Mouse (Mus musculus): Measurements from ENCODE around the gene Mms22l.
"Not testable (repeated sequence)": the region's sequence is repeated elsewhere in the genome, so short reads cannot be mapped to it uniquely, and the experiment has no call there.

The Mms22l gene

DNA sequence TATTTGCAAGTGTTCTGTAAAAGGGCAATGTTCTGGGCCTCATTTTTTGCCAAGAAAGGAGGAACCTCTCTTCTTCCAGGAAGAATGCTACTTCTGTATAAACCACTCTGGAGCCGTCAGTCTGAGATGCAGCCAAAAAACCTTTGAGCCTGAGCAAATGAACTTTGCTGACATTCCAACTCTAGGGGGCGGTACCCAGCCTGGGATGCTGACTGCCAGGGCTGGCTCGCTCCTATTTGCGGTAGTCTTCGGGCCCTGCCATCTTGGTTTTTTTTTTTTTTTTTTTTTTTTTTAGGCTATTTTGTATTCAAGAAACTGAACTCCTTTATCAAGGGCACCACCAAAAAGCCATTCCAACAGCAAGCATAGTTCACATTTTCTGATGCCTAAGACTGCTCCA, 124.2 kb downstream of the Mms22l start:
- no peak for DNase-seq (ENCODE audit: low spot score)

- DNase-seq (ENCODE audit: low spot score): no peak
Observed at GRCm38 (mm10) chr4:24621422-24622187, 125.4 kb downstream of the Mms22l start.

GRCm38 (mm10) chr4:24625951-24626584, 129.8 kb downstream of the Mms22l start:
- peak; percentile 46 for DNase-seq (ENCODE audit: low spot score)

- no peak for DNase-seq (ENCODE audit: low spot score)
Observed at GRCm38 (mm10) chr4:24626686-24627085, 130.4 kb downstream of the Mms22l start.

DNA sequence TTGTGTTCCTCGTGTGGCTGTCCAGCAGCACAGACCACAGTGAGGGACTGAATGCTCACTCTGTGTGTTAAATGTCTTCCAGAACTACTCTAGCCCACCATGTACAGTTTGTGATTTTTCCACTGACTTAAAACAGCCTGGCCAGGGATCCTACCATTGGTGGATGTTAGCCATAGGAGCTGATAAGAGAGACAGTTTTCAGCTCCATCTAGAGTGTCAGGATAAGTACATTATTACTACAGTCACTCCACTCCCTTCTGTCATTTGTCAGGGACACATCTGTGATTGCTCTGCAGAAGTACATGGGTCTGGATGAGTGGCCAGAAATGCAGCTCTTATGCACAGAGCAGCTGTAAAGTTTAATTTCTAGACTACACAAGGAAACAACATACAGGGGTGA, 131.6 kb downstream of the Mms22l start:
- no peak for DNase-seq (ENCODE audit: low spot score)

DNA sequence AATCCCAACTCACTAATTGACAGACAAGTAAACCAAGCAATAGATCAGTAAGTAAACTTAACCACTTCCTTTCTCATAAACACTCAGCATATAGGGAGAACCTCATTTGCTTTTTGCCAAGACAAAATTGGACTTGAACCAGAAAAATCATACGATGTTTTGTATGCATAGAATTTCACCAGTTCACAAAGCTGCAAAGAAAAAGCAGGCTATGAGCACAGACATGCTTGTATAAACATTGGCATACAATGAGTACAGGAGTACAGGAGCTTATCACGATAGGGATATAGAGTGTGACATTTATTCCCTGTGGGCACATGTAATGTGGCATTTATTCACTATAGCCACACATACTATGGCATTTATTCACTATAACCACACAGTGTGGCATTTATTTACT, 134.2 kb downstream of the Mms22l start:
- no peak for DNase-seq (ENCODE audit: low spot score)

DNA sequence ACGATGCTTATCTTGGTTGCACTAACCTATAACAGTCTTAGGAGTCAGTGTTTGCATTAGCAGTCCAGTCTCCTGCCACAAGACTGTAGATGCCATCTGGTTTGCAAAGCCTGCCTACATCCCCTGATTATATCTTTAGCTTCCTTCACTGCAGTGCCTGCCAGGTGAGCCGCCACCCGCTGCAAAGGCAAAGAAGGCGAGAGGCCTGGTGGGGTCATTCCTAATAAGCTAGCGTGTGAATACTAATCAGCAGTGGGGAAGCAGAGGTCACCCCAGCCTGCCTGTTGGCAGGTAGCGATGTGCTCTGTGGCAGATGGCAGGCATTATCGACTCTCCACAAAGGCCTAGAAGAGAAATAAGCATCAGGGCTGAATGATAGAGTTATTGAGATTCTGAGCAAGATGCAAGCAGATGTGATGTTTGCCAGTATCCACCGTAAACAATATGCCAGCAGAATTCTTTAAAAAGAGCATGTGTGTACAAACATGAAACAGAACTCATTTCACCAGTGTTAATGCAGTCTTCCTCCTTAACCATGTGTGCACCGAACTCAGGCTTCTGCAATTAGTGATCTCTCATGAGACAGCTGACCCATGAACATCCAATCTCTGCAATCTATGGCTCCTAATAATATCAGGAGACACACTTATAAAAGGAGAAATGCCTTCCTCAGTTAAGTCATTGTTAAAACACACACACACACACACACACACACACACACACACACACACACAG, 135.1 kb downstream of the Mms22l start:
- no peak for DNase-seq (ENCODE audit: low spot score)

GRCm38 (mm10) chr4:24642306-24642705, 146.1 kb downstream of the Mms22l start:
- no peak for DNase-seq (ENCODE audit: low spot score)

DNA sequence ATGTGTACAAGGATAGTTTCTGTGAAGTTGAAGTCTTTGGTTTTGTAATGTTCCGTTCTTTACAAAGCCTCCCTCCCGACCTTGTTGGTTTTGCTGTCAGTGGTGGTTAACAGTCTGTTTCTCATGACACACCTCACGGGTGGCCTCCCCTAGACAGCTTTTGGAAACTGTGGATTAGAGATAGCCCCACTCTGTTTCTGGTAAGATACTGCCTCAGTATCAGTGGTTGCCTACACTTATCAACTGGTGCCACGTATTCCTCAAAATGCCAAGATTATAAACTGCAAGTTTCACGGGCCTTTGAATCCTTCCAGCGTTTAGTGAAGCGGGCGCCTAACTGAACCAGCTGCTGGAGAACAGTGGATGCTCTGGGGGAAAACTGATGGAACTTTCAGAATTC, 148.5 kb downstream of the Mms22l start:
- DNase-seq (ENCODE audit: low spot score): not testable (repeated sequence)
